Mouse (Mus musculus) gastrocnemius, postnatal 25 days (tissue): ENCODE results near the gene Gm29666. TPM values are rescaled to one million over a fixed set of nuclear protein-coding genes. Genes with fewer than 3 reads are reported as not detected.

Source experiments
- DNase-seq: peaks from one replicate; pipeline ENCODE4 v3.0.0; 2022
- microRNA-seq, 2 experiments: library from miRNA; unstranded; fragments of <30 nt; microRNA quantifications; one replicate each; pipeline ENCODE4 v1.2.0; 2021; ENCODE audit warnings: borderline replicate concordance in 2 of 2
- total RNA-seq, 2 experiments: library from RNA; stranded (reverse); gene quantifications; 1 replicate in 1 of 2; 2 replicates in 1 of 2; pipeline ENCODE4 v1.2.3; 2021

Gene Gm29666
- total RNA-seq, 2 experiments from 2014 or later: 0.08 to 0.20 TPM

- no peak for DNase-seq
These were observed 15.9 kb downstream of the Gm29666 start for GRCm38 (mm10) chr15:84903843-84904385.

GRCm38 (mm10) chr15:84898077-84898476 is 21.8 kb downstream of the Gm29666 start:
- no peak for DNase-seq

- DNase-seq: no peak
These were observed 23.2 kb downstream of the Gm29666 start for GRCm38 (mm10) chr15:84896664-84897063.

- DNase-seq: peak; percentile 9
These were observed 23.6 kb downstream of the Gm29666 start for GRCm38 (mm10) chr15:84896216-84896615.

- no peak for DNase-seq
These were observed 28.2 kb downstream of the Gm29666 start for GRCm38 (mm10) chr15:84891658-84892057.

- no peak for DNase-seq
These were observed 28.6 kb downstream of the Gm29666 start for GRCm38 (mm10) chr15:84891246-84891645.

- DNase-seq: no peak
These were observed 31.8 kb downstream of the Gm29666 start for GRCm38 (mm10) chr15:84888066-84888465.

- DNase-seq: no peak
These were observed 42.6 kb downstream of the Gm29666 start for GRCm38 (mm10) chr15:84877029-84877815.

GRCm38 (mm10) chr15:84873867-84874266 is 46.0 kb downstream of the Gm29666 start:
- no peak for DNase-seq

GRCm38 (mm10) chr15:84873079-84873478 is 46.8 kb downstream of the Gm29666 start:
- no peak for DNase-seq

GRCm38 (mm10) chr15:84871802-84872201 is 48.0 kb downstream of the Gm29666 start:
- no peak for DNase-seq

GRCm38 (mm10) chr15:84861911-84862310 is 57.9 kb downstream of the Gm29666 start:
- DNase-seq: no peak

Small RNA genes within 50 kb of the gene (microRNA-seq; reads per million reads assigned to microRNA genes)
- gene Mir1249: 27.0 to 36.1 reads per million in 2 experiments

Other genes with a start within 250 kb of the Gm29666 start
- under 1 TPM in 1 of 2 experiments, not detected in 1; 0.83 TPM for gene Arhgap8, start 200.0 kb downstream of the Gm29666 start, total RNA-seq
- gene Phf21b, start 64.0 kb downstream of the Gm29666 start, total RNA-seq: under 1 TPM; 0.38 to 0.82 TPM
- 10 to 100 TPM; 13.3 TPM for gene Nup50, start 3.4 kb upstream of the Gm29666 start, total RNA-seq
- gene 5031439G07Rik, start 68.5 kb upstream of the Gm29666 start, total RNA-seq: 10 to 100 TPM; 38.9 to 56.7 TPM
- gene Upk3a, start 97.1 kb upstream of the Gm29666 start, total RNA-seq: not detected
- 1 to 10 TPM; 3.9 to 4.1 TPM for gene Fam118a, start 108.9 kb upstream of the Gm29666 start, total RNA-seq
- gene Smc1b, start 211.9 kb upstream of the Gm29666 start, total RNA-seq: not detected
- not detected for gene Ribc2, start 212.0 kb upstream of the Gm29666 start, total RNA-seq